Mouse (Mus musculus): Measurements from ENCODE around the gene Trpt1. TPM values are rescaled to one million over a fixed set of nuclear protein-coding genes. Genes with fewer than 3 reads are reported as not detected.

Gene Trpt1
- polyA plus RNA-seq (2015; fragmentation: Illumina TruSeq; extraction: RNeasy Lipid Tissue Mini Kit (QIAGEN cat#74804); ENCODE audit: insufficient read depth, low replicate concordance): 2.5 TPM

DNA sequence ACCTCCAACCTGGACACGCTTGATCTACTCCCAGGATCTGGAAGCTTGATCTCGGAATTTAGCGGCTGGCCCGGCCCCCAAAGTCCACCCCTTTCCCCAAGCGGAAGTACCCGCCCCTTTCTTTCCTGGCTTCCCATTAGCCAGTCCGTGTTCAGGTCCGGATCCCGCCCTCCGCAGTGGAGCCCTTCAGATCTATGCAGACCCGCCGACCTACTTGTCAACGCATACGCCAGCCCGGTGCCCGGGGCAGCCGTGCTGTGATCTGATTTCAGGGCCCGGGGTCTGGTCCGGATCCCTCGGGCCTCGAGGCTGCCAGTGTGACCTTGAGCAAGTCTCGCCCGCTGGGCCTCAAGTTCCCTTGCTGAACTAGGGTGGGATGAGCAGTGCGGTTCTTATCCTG lies at the start of gene Trpt1, which contains the start of gene Nudt22:
Gene Trpt1 (plus strand): TSS at position 126 of the 400 bp plus-strand sequence.
Gene Nudt22 (minus strand): TSS at position 112 of the 400 bp plus-strand sequence.

DNA sequence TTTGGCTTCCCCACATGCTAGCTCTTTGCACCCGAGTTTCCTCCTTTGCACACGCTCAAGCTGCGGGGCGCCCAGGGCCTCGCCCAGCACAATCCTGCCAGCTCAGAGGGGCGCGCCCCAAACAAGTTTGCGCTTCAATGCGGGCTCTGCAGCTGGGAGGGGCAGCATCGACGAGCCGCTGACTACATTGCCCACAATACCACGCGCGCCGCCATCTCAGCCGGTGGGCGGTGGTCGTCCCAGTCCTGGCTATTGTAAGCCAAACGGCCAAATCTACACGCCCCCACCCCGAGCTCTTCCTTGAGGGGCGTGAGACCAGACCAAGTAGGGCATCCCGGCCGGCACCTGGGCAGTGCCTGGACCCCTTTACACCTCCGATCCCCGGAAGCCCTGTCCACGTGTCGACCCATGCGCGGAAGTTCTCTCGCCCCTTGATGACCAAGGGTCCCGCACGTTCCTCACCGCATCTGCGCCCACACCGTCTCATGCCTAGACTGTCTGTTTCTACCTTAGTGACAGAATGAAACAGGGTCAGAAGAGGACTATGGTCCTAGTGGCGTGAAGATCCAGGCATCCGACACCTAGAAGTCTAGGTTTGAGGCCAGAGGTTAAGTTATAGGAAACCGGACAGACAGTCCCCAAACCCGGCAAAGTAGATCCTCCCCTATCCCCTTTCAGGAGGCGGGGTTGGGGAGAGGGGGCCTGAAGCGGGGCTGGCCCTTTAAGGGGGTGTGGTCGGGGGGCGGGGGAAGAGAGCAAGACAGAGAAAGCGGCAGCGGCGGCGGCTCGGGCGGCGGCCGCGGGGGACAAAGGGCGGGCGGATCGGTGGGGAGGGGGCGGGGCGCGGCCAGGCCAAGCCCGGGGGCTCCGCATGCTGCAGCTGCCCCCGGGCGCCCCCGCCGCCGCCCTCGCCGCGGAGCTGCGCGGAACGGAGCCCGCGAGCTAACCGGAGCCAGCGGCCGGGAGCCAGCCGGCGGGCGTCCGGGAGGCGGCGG lies 21.4 kb upstream of the Trpt1 start, which contains the start of gene Ppp1r14b:
Gene Ppp1r14b (plus strand): TSS at position 758 of the 995 bp plus-strand sequence.

DNA sequence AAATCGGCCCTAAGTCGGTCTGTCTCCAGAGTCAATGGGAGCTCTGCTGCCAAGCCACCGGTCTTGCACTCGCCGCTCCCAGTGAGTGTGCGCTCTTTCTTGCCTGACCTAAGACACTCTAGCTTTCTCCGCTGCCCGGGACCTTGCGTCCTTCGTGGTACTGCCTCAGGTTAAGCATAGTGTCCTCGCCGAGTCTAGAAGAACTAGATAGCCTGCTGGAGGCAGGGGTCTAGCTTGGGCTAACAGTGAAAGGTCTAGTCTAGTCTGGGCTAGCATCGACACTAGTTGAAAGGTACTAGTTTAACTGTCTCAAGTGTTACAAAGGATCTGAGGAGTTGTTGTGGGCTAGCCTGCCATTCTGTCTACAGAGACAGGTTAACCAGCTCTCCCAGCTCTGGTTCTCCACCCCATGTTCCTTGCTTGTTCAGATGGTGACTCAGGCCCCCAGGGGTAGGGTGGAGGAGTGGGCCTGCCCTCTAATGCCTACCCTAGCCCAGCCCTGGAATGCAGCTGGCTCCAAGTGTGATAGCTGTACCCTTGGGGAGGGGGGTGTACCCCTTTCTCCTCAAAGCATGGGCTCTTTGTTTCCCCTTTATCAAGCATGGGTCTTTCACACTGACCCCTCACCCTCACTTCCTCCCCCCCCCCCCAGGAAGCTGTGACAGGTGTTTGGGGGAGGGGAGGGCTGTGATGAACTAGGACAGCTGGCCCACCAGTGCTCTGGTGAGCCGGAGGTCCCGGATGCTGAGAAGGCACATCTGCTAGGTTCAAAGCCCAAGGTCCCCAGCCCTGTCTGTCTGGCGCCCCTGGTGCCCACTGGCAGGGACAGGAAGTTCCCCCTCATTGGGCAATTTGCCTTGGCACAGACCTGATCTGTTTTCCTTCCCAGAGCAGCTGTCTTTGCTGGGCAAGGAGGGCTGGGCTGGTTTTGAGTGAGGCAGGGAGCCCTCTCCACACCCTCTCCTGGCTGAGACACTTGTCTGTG lies 20.1 kb upstream of the Trpt1 start, which contains the start of gene Plcb3:
Gene Plcb3 (minus strand): TSS at position 934 of the 985 bp plus-strand sequence.

DNA sequence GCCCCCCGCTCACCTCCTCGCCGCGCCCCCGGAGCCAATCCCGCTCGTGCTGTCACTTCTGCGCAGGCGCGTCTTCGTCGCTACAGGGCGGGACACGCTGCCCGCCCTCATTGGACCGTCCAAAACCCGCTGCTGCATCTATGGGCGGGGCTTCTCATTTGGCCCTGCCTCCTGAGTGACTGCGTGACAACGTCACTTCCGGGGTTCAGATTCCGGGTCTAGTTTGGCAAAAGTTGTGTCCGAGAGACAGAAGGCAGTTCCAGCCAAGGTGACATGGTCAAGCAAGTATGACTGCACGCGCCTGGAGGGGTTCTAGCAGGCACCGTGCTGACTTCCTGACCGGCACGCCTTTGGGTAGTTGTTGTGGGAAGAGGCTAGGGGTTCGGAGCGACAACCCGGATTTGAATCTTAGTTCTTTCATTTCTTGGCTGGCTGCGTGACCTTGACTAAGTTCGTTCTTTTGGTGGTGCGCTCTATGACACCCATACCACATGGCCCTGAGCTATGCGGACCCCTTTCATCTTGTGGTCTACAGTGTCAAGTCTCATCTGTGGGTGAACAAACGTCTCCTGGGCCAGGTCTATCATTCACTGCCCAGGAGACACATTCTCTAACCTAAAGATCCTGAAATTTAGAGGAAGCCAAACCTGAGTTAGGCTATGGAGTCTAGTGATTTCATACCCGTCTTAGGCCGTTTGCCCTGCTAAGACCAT lies 15.4 kb upstream of the Trpt1 start, which contains the start of gene Fkbp2:
Gene Fkbp2 (minus strand): TSS at position 121 of the 713 bp plus-strand sequence.

DNA sequence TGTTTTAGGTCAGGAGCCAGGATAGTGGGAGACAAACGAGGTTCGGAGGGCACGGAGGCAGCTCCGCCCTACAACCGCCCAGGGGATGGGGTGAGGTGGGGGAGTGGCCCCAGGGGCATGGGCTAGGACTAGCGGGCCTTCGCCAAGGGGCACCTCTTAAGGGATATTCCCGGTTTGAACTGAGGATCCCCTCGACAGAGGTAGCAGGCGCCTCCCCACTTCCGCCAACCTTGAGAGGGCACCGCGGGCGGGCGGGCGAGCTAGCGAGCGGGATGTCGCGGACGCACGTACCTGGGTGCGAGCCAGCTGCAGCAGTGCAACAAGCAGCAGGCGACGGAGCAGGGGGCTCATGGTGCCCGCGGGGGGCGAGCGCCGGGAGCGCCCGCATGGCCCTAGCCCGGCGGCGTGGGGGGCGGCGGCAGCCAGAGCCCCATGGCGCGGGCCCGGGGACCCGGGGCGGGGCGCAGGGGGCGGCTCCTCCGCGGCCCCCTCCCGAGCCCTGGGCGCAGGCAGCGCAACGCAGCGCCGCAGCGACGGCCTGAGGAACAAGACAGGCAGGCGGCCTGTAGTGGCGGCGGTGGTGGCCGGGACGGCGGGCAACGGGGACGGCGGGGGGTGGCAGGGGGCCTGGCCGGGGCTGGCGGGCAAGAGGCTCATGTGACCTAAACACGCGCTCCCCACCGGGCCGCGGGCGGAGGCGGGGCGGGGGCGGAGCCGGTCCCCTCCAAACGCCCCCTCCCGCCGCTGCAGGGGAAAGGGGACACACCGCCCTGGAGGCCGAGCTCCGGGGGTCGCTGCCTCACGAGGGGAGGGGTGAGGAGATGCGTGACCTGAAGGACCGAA lies 8.6 kb upstream of the Trpt1 start, which contains the start of gene Vegfb:
Gene Vegfb (minus strand): TSS at position 591 of the 843 bp plus-strand sequence.

DNA sequence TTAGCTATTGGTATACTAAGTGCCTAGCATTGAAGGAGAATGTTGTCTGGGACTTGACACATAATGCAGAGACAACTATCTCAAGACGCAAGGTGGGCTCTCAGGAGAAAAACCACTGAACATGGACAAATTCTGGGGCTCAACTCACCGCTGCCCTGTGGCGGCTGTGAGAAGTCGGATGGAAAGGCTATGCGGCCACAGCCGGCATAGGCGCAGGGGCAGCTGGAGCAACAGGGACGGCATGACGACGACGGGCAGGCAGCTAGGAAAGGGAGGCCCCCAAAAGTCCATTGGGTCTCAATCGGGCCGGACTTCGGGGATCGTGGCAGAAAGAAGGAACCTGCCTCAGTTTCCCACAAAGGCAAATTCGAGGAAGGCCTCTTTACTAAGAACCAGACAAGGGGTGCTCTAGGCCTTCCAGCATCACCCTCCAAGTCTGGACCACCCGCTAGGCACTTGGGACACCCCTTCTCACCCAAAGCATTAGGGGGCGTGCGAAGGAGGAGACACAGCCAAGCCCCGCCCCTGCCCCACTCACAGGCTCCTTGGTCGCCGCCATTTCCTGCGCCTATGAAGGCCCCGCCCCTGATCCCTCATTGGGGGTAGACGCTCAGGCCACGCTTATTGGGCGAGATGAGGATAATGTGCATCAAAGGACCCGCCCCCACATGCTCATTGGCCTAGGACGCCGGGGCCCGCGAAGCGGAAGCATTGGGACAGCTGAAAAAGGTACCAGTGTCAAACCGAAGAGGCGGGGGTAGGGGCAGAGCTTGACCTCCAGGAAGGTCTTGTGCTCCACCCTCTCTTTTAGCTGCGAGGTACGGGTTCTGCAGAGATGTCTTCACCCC lies 3.7 kb upstream of the Trpt1 start, which contains the start of gene Dnajc4:
Gene Dnajc4 (minus strand): TSS at position 562 of the 848 bp plus-strand sequence.

DNA sequence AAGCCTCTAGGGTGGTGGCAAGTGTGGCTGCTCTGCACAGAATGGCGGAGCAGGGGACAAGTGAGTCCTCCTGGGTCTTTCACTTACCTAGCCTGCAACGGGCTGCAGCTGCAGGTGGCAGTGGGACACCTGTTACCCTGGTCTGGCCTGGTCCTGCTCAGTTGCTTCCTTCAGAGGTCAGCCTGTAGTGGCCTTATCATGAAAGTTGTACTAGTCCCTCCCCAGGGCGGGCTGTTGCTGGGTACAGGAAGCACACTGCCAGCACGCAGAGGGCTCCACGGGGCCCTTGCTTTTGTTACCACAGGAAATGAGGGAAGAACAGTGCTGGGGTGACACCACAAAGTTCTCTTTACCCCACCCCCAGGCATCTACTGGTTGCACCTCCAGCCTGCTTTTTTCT lies 23.3 kb downstream of the Trpt1 start, which contains the start of gene Fermt3:
Gene Fermt3 (minus strand): TSS at position 279 of the 400 bp plus-strand sequence.

DNA sequence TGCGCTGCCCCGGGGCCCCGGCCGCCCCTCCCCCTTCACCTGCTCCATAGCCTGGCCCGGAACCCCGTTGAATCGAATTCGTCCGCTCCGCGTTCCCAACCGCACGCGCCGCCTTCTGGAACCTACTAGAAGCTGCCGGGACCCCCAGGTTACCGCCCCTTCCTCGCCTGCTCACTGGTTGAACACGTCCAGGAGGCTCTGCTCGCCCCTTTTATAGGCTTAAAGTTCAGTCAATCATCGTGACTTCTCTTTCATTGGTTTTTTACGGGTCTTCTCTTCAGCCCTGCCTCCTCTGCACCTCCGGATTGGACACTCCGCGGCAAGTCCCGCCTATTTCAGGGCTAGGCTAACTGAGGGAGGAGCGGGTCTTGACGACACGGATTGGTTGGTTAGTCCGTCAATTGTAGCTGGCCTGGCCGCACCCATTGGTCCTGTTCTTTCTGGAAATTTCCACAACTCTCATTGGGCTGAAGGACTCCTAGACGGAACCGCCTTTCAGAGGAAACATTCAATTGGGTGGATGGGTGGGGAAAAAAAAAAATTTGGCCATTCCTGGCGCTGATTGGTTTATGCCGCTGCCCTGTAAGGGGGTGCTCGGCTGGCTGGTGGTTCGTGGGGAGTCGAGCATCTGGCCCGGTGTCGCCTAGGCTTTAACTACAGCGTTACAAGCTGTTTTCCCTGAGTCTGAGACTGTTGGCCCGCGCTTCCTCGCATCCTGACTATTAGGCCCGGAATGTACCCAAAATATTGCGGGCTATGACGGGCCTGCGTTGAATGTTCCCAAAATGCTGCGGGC lies 44.1 kb downstream of the Trpt1 start, which contains the start of gene Stip1:
Gene Stip1 (minus strand): TSS at position 127 of the 796 bp plus-strand sequence.

Other genes starting within 250 kb of the Trpt1 start
- gene Rps6ka4, start 155.5 kb upstream of the Trpt1 start, polyA plus RNA-seq (2015; fragmentation: Illumina TruSeq; extraction: RNeasy Lipid Tissue Mini Kit (QIAGEN cat#74804); ENCODE audit: insufficient read depth, low replicate concordance): 12.8 TPM
- 11.3 TPM for gene Ccdc88b, start 137.9 kb upstream of the Trpt1 start, polyA plus RNA-seq (2015; fragmentation: Illumina TruSeq; extraction: RNeasy Lipid Tissue Mini Kit (QIAGEN cat#74804); ENCODE audit: insufficient read depth, low replicate concordance)
- 76.0 TPM for gene Trmt112, start 86.4 kb upstream of the Trpt1 start, polyA plus RNA-seq (2015; fragmentation: Illumina TruSeq; extraction: RNeasy Lipid Tissue Mini Kit (QIAGEN cat#74804); ENCODE audit: insufficient read depth, low replicate concordance)
- 62.4 TPM for gene Prdx5, start 86.0 kb upstream of the Trpt1 start, polyA plus RNA-seq (2015; fragmentation: Illumina TruSeq; extraction: RNeasy Lipid Tissue Mini Kit (QIAGEN cat#74804); ENCODE audit: insufficient read depth, low replicate concordance)
- gene Esrra, start 74.3 kb upstream of the Trpt1 start, polyA plus RNA-seq (2015; fragmentation: Illumina TruSeq; extraction: RNeasy Lipid Tissue Mini Kit (QIAGEN cat#74804); ENCODE audit: insufficient read depth, low replicate concordance): 19.1 TPM
- not detected for gene Catsperz, start 70.8 kb upstream of the Trpt1 start, polyA plus RNA-seq (2015; fragmentation: Illumina TruSeq; extraction: RNeasy Lipid Tissue Mini Kit (QIAGEN cat#74804); ENCODE audit: insufficient read depth, low replicate concordance)
- not detected for gene Kcnk4, start 61.6 kb upstream of the Trpt1 start, polyA plus RNA-seq (2015; fragmentation: Illumina TruSeq; extraction: RNeasy Lipid Tissue Mini Kit (QIAGEN cat#74804); ENCODE audit: insufficient read depth, low replicate concordance)
- 7.4 TPM for gene Bad, start 54.3 kb upstream of the Trpt1 start, polyA plus RNA-seq (2015; fragmentation: Illumina TruSeq; extraction: RNeasy Lipid Tissue Mini Kit (QIAGEN cat#74804); ENCODE audit: insufficient read depth, low replicate concordance)
- 10.0 TPM for gene Gpr137, start 53.7 kb upstream of the Trpt1 start, polyA plus RNA-seq (2015; fragmentation: Illumina TruSeq; extraction: RNeasy Lipid Tissue Mini Kit (QIAGEN cat#74804); ENCODE audit: insufficient read depth, low replicate concordance)
- 35.7 TPM for gene Ppp1r14b, start 21.2 kb upstream of the Trpt1 start, polyA plus RNA-seq (2015; fragmentation: Illumina TruSeq; extraction: RNeasy Lipid Tissue Mini Kit (QIAGEN cat#74804); ENCODE audit: insufficient read depth, low replicate concordance)
- gene Plcb3, start 19.7 kb upstream of the Trpt1 start, polyA plus RNA-seq (2015; fragmentation: Illumina TruSeq; extraction: RNeasy Lipid Tissue Mini Kit (QIAGEN cat#74804); ENCODE audit: insufficient read depth, low replicate concordance): 12.9 TPM
- gene Fkbp2, start 15.6 kb upstream of the Trpt1 start, polyA plus RNA-seq (2015; fragmentation: Illumina TruSeq; extraction: RNeasy Lipid Tissue Mini Kit (QIAGEN cat#74804); ENCODE audit: insufficient read depth, low replicate concordance): 45.8 TPM
- 8.9 TPM for gene Vegfb, start 8.5 kb upstream of the Trpt1 start, polyA plus RNA-seq (2015; fragmentation: Illumina TruSeq; extraction: RNeasy Lipid Tissue Mini Kit (QIAGEN cat#74804); ENCODE audit: insufficient read depth, low replicate concordance)
- 12.2 TPM for gene Dnajc4, start 3.6 kb upstream of the Trpt1 start, polyA plus RNA-seq (2015; fragmentation: Illumina TruSeq; extraction: RNeasy Lipid Tissue Mini Kit (QIAGEN cat#74804); ENCODE audit: insufficient read depth, low replicate concordance)
- gene Nudt22, start within 50 bp of the Trpt1 start, polyA plus RNA-seq (2015; fragmentation: Illumina TruSeq; extraction: RNeasy Lipid Tissue Mini Kit (QIAGEN cat#74804); ENCODE audit: insufficient read depth, low replicate concordance): 3.8 TPM
- gene Fermt3, start 23.3 kb downstream of the Trpt1 start, polyA plus RNA-seq (2015; fragmentation: Illumina TruSeq; extraction: RNeasy Lipid Tissue Mini Kit (QIAGEN cat#74804); ENCODE audit: insufficient read depth, low replicate concordance): 51.2 TPM
- gene Stip1, start 43.8 kb downstream of the Trpt1 start, polyA plus RNA-seq (2015; fragmentation: Illumina TruSeq; extraction: RNeasy Lipid Tissue Mini Kit (QIAGEN cat#74804); ENCODE audit: insufficient read depth, low replicate concordance): 129 TPM
- 3.1 TPM for gene Macrod1, start 60.7 kb downstream of the Trpt1 start, polyA plus RNA-seq (2015; fragmentation: Illumina TruSeq; extraction: RNeasy Lipid Tissue Mini Kit (QIAGEN cat#74804); ENCODE audit: insufficient read depth, low replicate concordance)
- gene Flrt1, start 109.6 kb downstream of the Trpt1 start, polyA plus RNA-seq (2015; fragmentation: Illumina TruSeq; extraction: RNeasy Lipid Tissue Mini Kit (QIAGEN cat#74804); ENCODE audit: insufficient read depth, low replicate concordance): 0.04 TPM
- 53.6 TPM for gene Otub1, start 210.2 kb downstream of the Trpt1 start, polyA plus RNA-seq (2015; fragmentation: Illumina TruSeq; extraction: RNeasy Lipid Tissue Mini Kit (QIAGEN cat#74804); ENCODE audit: insufficient read depth, low replicate concordance)
- gene Cox8a, start 221.5 kb downstream of the Trpt1 start, polyA plus RNA-seq (2015; fragmentation: Illumina TruSeq; extraction: RNeasy Lipid Tissue Mini Kit (QIAGEN cat#74804); ENCODE audit: insufficient read depth, low replicate concordance): 207 TPM
- gene Naa40, start 245.1 kb downstream of the Trpt1 start, polyA plus RNA-seq (2015; fragmentation: Illumina TruSeq; extraction: RNeasy Lipid Tissue Mini Kit (QIAGEN cat#74804); ENCODE audit: insufficient read depth, low replicate concordance): 35.9 TPM